Mouse (Mus musculus): ENCODE data around the gene Tppp3.

- TF ChIP-seq CTCF (conservative IDR thresholded peaks at IDR 0.05; ENCODE audit: insufficient read depth, insufficient read length, low read depth, low read length), result no peak
- no peak for TF ChIP-seq POLR2A (IDR thresholded peaks at IDR 0.05; ENCODE audit: low read depth, low read length)
These were observed 3.2 kb downstream of the Tppp3 start for GRCm38 (mm10) chr8:105468002-105468720.

Data from kidney, adult 2 months (tissue).